Mouse (Mus musculus) hindbrain, embryonic 14.5 days (tissue): Measurements from ENCODE around the gene Fam229b. TPM values are rescaled to one million over a fixed set of nuclear protein-coding genes. Genes with fewer than 3 reads are reported as not detected.

ENCODE experiments used
- ATAC-seq: fragments of 200-750 bp; cut with Nextera tagmentation; 2 replicates; pipeline ENCODE4 v1.8.0; 2017; ENCODE audit warnings: moderate number of reproducible peaks, mild to moderate bottlenecking, moderate TSS enrichment, moderate library complexity; ENCODE audit not compliant: low FRiP score
- DNase-seq: peaks from one replicate; pipeline ENCODE4 v3.0.0-alpha.2; 2015; ENCODE audit warnings: low spot score
- H3K27ac ChIP-seq: fragments of 300-500 bp; sonication (generic); 2 replicates; pipeline ENCODE4 v1.5.1; 2014; ENCODE audit warnings: mild to moderate bottlenecking, moderate library complexity
- H3K27me3 ChIP-seq: fragments of 300-500 bp; sonication (generic); 2 replicates; pipeline ENCODE4 v1.6.1; 2014; ENCODE audit warnings: mild to moderate bottlenecking, low read length, mixed read lengths; ENCODE audit not compliant: control insufficient read depth, insufficient read depth
- H3K36me3 ChIP-seq: fragments of 300-500 bp; sonication (generic); replicated peaks from 2 replicates; pipeline ENCODE4 v1.6.1; 2014; ENCODE audit not compliant: control insufficient read depth, insufficient read depth
- H3K4me1 ChIP-seq: fragments of 300-500 bp; sonication (generic); replicated peaks from 2 replicates; pipeline ENCODE4 v1.6.1; 2014; ENCODE audit warnings: antibody characterized with exemption, low read length, mixed read lengths; ENCODE audit not compliant: control insufficient read depth, insufficient read depth
- H3K4me2 ChIP-seq: fragments of 300-500 bp; sonication (generic); replicated peaks from 2 replicates; pipeline ENCODE4 v1.6.1; 2014; ENCODE audit warnings: mild to moderate bottlenecking, moderate library complexity
- H3K4me3 ChIP-seq: fragments of 300-500 bp; sonication (generic); replicated peaks from 2 replicates; pipeline ENCODE4 v1.5.1; 2014; ENCODE audit warnings: mild to moderate bottlenecking, low read length
- H3K9ac ChIP-seq: fragments of 300-500 bp; sonication (generic); 2 replicates; pipeline ENCODE4 v1.6.1; 2014
- H3K9me3 ChIP-seq: fragments of 300-500 bp; sonication (generic); 2 replicates; pipeline ENCODE4 v1.6.1; 2016; ENCODE audit warnings: low read length; ENCODE audit not compliant: control insufficient read depth
- WGBS: fragments of 180-500 bp; shearing (Covaris S2); extraction: QIAGEN DNeasy Blood & Tissue Kit; methylation state at CpG from one replicate; pipeline ENCODE4 v1.1.7; 2014; 5-methylcytosine and 5-hydroxymethylcytosine counted together
- polyA plus RNA-seq: library from polyadenylated mRNA; unstranded; fragments of >200 nt; fragmentation: Nextera tagmentation; extraction: Ambion mirVana; gene quantifications from 2 replicates; pipeline ENCODE4 v1.2.1, GENCODE M21; 2014

The Fam229b gene
- 30.5 and 38.9 TPM in 2 replicates for polyA plus RNA-seq

DNA sequence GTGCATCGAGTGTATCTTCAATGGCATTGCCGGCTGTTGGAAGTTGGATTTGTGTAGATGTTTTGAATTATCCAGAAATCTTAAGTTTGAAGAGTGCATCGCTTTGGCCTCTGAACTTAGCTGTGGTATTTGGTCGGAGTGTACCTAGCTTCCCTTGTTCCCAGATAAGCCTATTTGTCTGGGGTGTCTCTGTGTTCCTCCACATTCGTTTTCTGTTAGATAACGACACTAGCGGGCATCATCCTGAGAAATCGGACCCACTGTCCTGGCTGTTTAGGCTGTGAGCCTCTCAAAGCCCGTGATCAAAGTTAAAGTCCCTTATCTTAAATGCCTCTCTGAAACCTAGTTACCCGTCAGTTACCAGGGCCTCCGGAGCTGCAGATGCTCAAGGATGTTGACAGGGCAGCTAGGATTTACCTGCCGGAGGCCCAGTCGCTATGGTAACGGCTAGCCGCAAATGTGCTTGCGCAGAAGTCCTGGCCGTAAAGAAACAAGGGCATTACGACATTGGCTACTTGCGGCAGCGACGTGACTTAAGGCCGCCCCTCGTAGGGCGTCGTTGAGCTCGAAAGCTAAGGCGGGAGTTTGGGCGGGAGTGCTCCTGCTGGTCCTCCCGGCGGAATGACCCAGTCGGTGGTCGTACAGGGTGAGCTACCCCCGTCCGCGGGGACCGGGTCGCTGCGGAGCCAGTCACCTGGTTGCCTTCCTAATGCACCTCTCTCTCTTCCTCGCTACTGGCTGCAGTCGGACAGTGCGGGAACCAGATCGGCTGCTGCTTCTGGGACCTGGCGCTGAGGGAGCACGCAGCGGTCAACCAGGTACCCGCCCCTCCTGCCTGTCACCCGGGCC, at the start of gene Fam229b, which contains the start of gene Tube1:
TSS of gene Fam229b (minus strand) at position 453 of the 849 bp plus-strand sequence.
TSS of gene Tube1 (plus strand) at position 515 of the 849 bp plus-strand sequence.
- no peaks in the 10 kb centered on the region for H3K9me3 ChIP-seq
- peaks cover 14% of the 10 kb centered on the region for H3K36me3 ChIP-seq
- peak within 1 kb of the TSS; percentile 87 for H3K27ac ChIP-seq
- DNase-seq (peak; percentile 95), ATAC-seq (peak; percentile 95)
- H3K27me3 ChIP-seq = no peaks in the 10 kb centered on the region
- WGBS = 5% methylated on average over 47 of the region's 47 CpGs
- peak within 1 kb of the TSS; percentile 78 for H3K4me2 ChIP-seq
- H3K4me3 ChIP-seq = peak within 1 kb of the TSS; percentile 64
- H3K4me1 ChIP-seq = peaks cover 5% of the 10 kb centered on the region; the same call in 1 of the 2 replicates
- peak within 1 kb of the TSS; percentile 75 for H3K9ac ChIP-seq

DNA sequence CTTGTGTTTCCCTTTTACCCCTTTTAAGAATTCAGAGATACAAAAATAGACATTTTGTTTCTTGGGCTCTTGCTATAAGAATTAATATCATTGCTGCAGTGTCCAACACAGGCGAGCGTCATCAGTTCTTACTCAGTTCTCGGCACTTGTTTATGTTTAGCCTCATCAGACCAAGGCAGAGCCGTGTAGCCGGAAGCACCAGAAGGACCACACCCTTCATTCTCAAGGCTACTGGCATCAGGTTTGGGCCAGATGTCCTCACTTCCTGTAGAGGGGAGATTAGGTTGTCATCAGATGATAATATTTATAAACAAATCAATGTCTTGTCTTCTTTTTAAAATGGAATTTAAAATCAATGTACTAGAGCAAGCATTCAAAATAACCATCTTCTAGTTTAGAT, 43.3 kb upstream of the Fam229b start:
- Histone ChIP-seq H3K4me3 (no peak overlapping the region), H3K9ac (no peak overlapping the region), H3K9me3 (peaks cover 5% of the 10 kb centered on the region; the same call in 1 of the 2 replicates), H3K27ac (no peak overlapping the region), H3K27me3 (no peaks in the 10 kb centered on the region), H3K4me1 (peaks cover 19% of the 10 kb centered on the region), H3K36me3 (no peaks in the 10 kb centered on the region), H3K4me2 (no peak overlapping the region)
- ATAC-seq (no peak), DNase-seq (no peak)
- 89% methylated on average over 5 of the region's 5 CpGs for WGBS

DNA sequence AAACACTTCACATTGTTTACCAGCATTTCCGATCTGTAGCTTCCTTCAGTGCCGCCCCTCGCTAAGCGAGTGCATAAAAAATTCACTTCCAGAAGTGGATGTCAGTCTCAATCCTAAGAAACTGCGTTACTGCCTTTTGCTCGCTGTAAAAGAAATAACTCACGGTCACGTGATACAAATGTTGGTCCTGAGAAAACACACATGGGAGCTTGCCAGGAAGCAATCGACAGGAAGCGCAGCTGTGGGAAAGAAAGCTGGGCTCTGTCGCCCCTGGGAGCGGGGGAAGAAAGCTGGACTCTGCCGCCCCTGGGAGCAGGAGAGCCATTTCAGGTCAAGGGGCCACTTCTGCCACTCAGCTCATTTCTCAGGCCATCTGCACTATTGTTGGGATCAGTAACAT, 39.4 kb upstream of the Fam229b start:
- Histone ChIP-seq H3K4me1 (peaks cover 30% of the 10 kb centered on the region), H3K36me3 (no peaks in the 10 kb centered on the region), H3K4me2 (peak overlapping the region; percentile 94), H3K4me3 (no peak overlapping the region; the same call in 1 of the 2 replicates), H3K9ac (peak overlapping the region; percentile 18; the same call in 1 of the 2 replicates), H3K27ac (peak overlapping the region; percentile 100), H3K27me3 (no peaks in the 10 kb centered on the region), H3K9me3 (peaks cover under 1% of the 10 kb centered on the region; the same call in 1 of the 2 replicates)
- WGBS = 22% methylated on average over 13 of the region's 13 CpGs
- ATAC-seq = no peak
- peak; percentile 60 for DNase-seq

DNA sequence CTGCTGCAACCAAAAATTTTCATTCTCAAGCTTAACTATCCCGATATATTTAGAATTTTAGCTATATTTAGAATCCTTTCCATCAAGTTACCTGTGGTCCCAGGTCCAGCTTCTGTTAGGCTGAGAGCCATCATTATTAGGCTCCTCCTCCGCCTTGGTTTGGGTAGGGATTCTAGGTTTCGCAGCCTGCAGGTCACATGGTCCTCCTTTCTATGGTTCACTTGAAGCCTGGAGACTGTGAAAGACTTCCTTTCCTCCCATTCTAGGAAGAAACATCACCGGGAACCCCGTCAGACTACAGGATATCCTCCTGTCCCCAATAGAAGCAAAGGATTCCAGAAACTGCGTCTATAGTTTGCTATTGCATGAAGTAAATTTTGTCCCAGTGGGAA, 38.8 kb upstream of the Fam229b start:
- H3K36me3 ChIP-seq = no peaks in the 10 kb centered on the region
- H3K4me1 ChIP-seq = peaks cover 30% of the 10 kb centered on the region
- no peak overlapping the region; the same call in 1 of the 2 replicates for H3K4me3 ChIP-seq
- WGBS = 65% methylated on average over 6 of the region's 6 CpGs
- peak overlapping the region; percentile 100 for H3K27ac ChIP-seq
- no peaks in the 10 kb centered on the region for H3K27me3 ChIP-seq
- no peak for DNase-seq
- H3K9ac ChIP-seq = peak overlapping the region; percentile 80
- ATAC-seq = no peak
- no peaks in the 10 kb centered on the region for H3K9me3 ChIP-seq
- peak overlapping the region; percentile 94 for H3K4me2 ChIP-seq

DNA sequence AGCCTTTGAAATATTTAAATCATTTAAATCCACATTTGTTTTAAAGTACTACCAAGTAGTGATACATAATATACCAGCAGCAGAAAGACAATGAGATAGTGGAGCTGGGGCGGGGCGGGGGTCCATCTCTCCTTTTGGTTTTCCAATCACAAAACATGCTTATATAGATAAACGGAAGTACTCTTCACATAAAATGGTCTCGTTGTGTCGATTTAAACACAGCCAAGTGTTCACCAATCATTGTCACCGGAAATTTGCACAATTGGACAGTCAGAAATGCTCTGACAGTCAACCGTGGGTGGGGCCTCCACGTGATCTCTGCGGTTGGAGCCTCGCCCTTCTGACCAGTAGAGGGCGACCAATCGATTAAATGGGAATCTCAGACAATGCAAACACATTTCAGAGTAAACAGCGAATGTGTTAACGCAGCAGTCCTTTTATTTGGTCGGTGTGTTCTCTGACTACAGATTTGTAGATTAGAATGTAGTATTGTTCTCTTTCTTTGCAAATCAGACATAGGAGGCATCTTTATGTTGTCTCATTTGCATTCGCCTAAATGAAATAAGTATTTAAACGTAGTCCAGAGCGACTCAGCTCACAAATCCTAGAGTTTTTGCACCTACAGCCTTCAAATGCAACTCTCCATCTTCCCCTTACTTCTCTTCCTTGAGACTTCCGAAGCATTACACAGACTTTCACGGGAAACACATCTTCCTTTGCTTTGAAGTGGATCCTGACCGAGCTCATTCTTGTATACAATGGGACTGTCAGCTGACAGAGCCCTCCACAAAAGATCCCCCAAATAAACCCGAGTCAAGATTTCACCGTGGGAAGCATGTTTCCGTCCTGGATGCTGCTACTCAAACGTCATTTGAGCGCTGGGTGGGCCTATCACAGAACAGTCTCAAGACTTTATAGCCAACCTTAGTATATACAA, 38.2 kb upstream of the Fam229b start:
- WGBS = 6% methylated on average over 26 of the region's 26 CpGs
- H3K4me2 ChIP-seq = peak overlapping the region; percentile 94
- H3K36me3 ChIP-seq = no peaks in the 10 kb centered on the region
- peak overlapping the region; percentile 100 for H3K27ac ChIP-seq
- H3K9ac ChIP-seq = peak overlapping the region; percentile 80
- DNase-seq (peak; percentile 94), ATAC-seq (peak; percentile 82)
- H3K4me3 ChIP-seq = peak overlapping the region; percentile 41
- peaks cover 30% of the 10 kb centered on the region for H3K4me1 ChIP-seq
- H3K9me3 ChIP-seq = no peaks in the 10 kb centered on the region
- no peaks in the 10 kb centered on the region for H3K27me3 ChIP-seq

DNA sequence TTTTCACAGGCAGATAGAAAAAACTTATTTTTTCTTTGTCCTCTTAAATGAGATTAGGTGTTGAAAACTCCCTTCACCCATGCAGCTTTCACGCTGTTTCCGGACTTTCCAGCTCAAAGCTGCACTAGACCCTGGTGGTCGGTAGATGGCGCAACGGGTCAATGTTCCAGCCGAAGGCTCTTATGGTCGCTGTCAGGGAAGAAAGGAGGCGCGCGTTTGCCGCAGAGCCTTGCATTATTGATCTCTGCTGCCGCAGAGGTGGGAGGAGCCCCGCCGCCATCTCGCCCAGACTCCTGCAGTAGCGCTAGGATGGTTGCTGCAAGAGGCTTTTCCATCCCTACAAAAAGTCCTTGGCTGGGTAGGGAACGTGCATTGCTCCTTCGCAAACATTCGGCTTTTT, 37.4 kb upstream of the Fam229b start:
- Histone ChIP-seq H3K36me3 (no peaks in the 10 kb centered on the region), H3K4me1 (peaks cover 36% of the 10 kb centered on the region), H3K4me2 (peak overlapping the region; percentile 94), H3K27me3 (no peaks in the 10 kb centered on the region), H3K9ac (peak overlapping the region; percentile 80), H3K9me3 (no peaks in the 10 kb centered on the region), H3K4me3 (peak overlapping the region; percentile 41), H3K27ac (peak overlapping the region; percentile 100)
- ATAC-seq = peak; percentile 92
- peak; percentile 95 for DNase-seq
- WGBS = under 1% methylated on average over 19 of the region's 19 CpGs

DNA sequence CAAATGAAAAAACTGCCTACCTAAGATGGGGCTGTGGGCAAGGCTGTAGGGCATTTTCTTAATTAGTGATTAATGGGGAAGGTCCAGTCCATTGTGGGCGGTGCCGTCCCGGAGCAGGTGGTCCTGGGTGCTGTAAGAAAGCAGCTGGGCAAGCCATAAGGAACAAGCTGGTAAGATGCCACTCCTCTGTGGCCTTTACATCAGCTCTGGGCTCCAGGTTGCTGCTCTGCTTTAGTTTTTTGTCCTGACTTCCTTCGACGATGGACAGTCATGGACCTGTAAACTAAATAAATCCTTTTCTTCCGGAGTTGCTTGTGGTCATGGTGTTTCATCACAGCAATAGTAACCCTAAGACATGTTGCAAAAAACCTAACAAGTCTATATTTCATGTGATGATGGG, 37.0 kb upstream of the Fam229b start:
- 13% methylated on average over 6 of the region's 6 CpGs for WGBS
- DNase-seq (no peak), ATAC-seq (no peak)
- Histone ChIP-seq H3K36me3 (no peaks in the 10 kb centered on the region), H3K27ac (peak overlapping the region; percentile 100), H3K4me3 (peak overlapping the region; percentile 6; the same call in 1 of the 2 replicates), H3K27me3 (no peaks in the 10 kb centered on the region), H3K4me2 (peak overlapping the region; percentile 94), H3K9ac (peak overlapping the region; percentile 53), H3K4me1 (peaks cover 36% of the 10 kb centered on the region), H3K9me3 (no peaks in the 10 kb centered on the region)

DNA sequence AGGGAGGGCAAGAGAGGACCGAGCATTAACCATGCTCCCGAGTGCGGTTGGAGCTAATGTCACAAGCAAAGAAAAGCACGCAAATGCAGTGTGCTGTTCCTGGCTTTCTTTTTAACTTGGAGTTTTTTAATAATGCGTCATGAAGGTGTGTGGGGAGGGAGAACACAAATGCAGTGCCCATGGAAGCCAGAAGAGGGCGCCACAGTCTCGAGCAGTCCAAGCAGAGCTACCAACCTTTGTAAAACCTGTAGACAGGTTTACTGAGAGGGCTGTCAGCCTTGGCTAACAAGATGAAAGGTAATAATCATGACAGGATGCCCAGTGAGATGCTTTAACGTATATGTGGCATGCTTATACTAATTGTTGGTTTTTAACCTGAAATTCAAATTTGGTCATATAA, 36.5 kb upstream of the Fam229b start:
- Histone ChIP-seq H3K27me3 (no peaks in the 10 kb centered on the region), H3K4me3 (peak overlapping the region; percentile 6; the same call in 1 of the 2 replicates), H3K36me3 (no peaks in the 10 kb centered on the region), H3K9ac (peak overlapping the region; percentile 53), H3K4me1 (peaks cover 41% of the 10 kb centered on the region), H3K4me2 (peak overlapping the region; percentile 94), H3K9me3 (no peaks in the 10 kb centered on the region), H3K27ac (peak overlapping the region; percentile 100)
- peak; percentile 76 for DNase-seq
- ATAC-seq = peak; percentile 1
- WGBS = 8% methylated on average over 8 of the region's 8 CpGs
